Mouse (Mus musculus) hindbrain, embryonic 11.5 days (tissue): Measurements from ENCODE around the gene Olfr221. TPM values are rescaled to one million over a fixed set of nuclear protein-coding genes. Genes with fewer than 3 reads are reported as not detected.
A peak's percentile ranks its signal among the peaks of the same experiment; 100 is the strongest.

ENCODE experiments used
- ATAC-seq: fragments of 200-750 bp; cut with Nextera tagmentation; 2 replicates; pipeline ENCODE4 v1.8.0; 2017; ENCODE audit warnings: mild to moderate bottlenecking, moderate TSS enrichment, moderate library complexity; ENCODE audit not compliant: low FRiP score
- DNase-seq: peaks from one replicate; pipeline ENCODE4 v3.0.0-alpha.2; 2015; ENCODE audit warnings: low spot score
- H3K27ac ChIP-seq: fragments of 300-500 bp; sonication (generic); 2 replicates; pipeline ENCODE4 v1.5.1; 2014; ENCODE audit warnings: mild to moderate bottlenecking, low read depth, low read length
- H3K27me3 ChIP-seq: fragments of 300-500 bp; sonication (generic); 2 replicates; pipeline ENCODE4 v1.6.1; 2014; ENCODE audit warnings: mild to moderate bottlenecking, low read length, moderate library complexity, mixed read lengths; ENCODE audit not compliant: control insufficient read depth, insufficient read depth
- H3K36me3 ChIP-seq: fragments of 300-500 bp; sonication (generic); 2 replicates; pipeline ENCODE4 v1.6.1; 2014; ENCODE audit warnings: mild to moderate bottlenecking, low read length, moderate library complexity, mixed read lengths; ENCODE audit not compliant: control insufficient read depth, insufficient read depth
- H3K4me1 ChIP-seq: fragments of 300-500 bp; sonication (generic); replicated peaks from 2 replicates; pipeline ENCODE4 v1.6.1; 2014; ENCODE audit warnings: low read length, mixed read lengths; ENCODE audit not compliant: control insufficient read depth, insufficient read depth
- H3K4me2 ChIP-seq: fragments of 300-500 bp; sonication (generic); replicated peaks from 2 replicates; pipeline ENCODE4 v1.6.1; 2014; ENCODE audit warnings: mild to moderate bottlenecking, low read depth, low read length
- H3K4me3 ChIP-seq: fragments of 300-500 bp; sonication (generic); 2 replicates; pipeline ENCODE4 v1.5.1; 2014; ENCODE audit warnings: low read depth, low read length
- H3K9ac ChIP-seq: fragments of 300-500 bp; sonication (generic); 2 replicates; pipeline ENCODE4 v1.6.1; 2014; ENCODE audit warnings: low read depth, low read length
- H3K9me3 ChIP-seq: fragments of 300-500 bp; sonication (generic); 2 replicates; pipeline ENCODE4 v1.6.1; 2016; ENCODE audit warnings: low read length; ENCODE audit not compliant: control insufficient read depth
- WGBS: fragments of 180-500 bp; shearing (Covaris S2); extraction: QIAGEN DNeasy Blood & Tissue Kit; methylation state at CpG from one replicate; pipeline ENCODE4 v1.1.7; 2014; 5-methylcytosine and 5-hydroxymethylcytosine counted together
- polyA plus RNA-seq: library from polyadenylated mRNA; unstranded; fragments of >200 nt; fragmentation: Nextera tagmentation; extraction: Ambion mirVana; gene quantifications from 2 replicates; pipeline ENCODE4 v1.2.1, GENCODE M21; 2014

Gene Olfr221
- polyA plus RNA-seq, 1 experiment from 2014 or later, result not detected

GRCm38 (mm10) chr14:52016625-52017405 lies 25.4 kb downstream of the Olfr221 start:
- no peak overlapping the region for H3K4me3 ChIP-seq
- H3K27me3 ChIP-seq, result no peaks in the 10 kb centered on the region
- H3K36me3 ChIP-seq, result no peaks in the 10 kb centered on the region
- peak overlapping the region; percentile 15; the same call in 1 of the 2 replicates for H3K9ac ChIP-seq
- no peak overlapping the region for H3K4me2 ChIP-seq
- ATAC-seq, result no peak
- peaks cover 16% of the 10 kb centered on the region for H3K4me1 ChIP-seq
- whole genome bisulfite sequencing, result 72% methylated on average over 13 of the region's 13 CpGs
- DNase-seq, result no peak
- peak overlapping the region; percentile 24; the same call in 1 of the 2 replicates for H3K27ac ChIP-seq
- no peaks in the 10 kb centered on the region for H3K9me3 ChIP-seq

DNA sequence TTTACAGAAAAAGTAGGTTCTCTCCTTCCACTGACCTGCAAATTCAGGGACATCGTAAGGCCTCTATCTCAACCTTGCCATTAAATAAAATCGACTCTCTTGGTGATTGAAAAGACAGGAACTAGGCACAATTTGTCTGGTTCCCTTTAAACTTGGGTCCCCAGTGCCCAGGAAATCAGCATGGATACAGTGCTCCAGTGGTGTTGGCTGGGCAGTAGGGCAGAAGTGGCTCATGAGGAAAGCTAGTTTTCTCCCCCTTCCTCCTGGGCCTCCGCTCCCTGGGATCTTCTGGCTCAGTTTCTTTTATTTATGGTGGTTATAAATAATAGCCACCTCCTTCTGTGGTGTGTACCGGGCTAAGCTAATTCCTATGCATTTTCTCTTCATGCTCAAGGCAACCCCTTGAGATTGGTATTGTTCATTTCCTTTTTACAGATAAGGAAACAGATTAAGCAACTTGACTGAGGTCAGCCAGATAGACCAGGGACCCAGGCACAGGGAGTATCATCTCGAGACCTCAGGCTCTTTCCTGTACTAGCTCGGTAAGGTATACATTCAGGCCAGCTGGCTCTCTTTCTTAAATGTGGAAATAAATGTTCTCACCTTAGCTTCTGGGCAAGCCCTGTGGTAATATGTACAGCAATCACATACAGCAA lies 26.7 kb downstream of the Olfr221 start, which contains the start of gene Tmem253:
Tmem253 (plus strand) TSS at position 214 of the 656 bp plus-strand sequence.
- ATAC-seq (no peak), DNase-seq (no peak)
- Histone ChIP-seq H3K4me2 (peak within 1 kb of the TSS; percentile 71), H3K4me1 (peaks cover 21% of the 10 kb centered on the region), H3K4me3 (peak within 1 kb of the TSS; percentile 84), H3K9me3 (no peaks in the 10 kb centered on the region), H3K27me3 (no peaks in the 10 kb centered on the region), H3K36me3 (no peaks in the 10 kb centered on the region), H3K27ac (peak within 1 kb of the TSS; percentile 100), H3K9ac (peak within 1 kb of the TSS; percentile 98)
- 47% methylated on average over 6 of the region's 6 CpGs for WGBS

GRCm38 (mm10) chr14:52014761-52015311 lies 27.4 kb downstream of the Olfr221 start:
- peaks cover 22% of the 10 kb centered on the region for H3K4me1 ChIP-seq
- H3K4me2 ChIP-seq, result peak overlapping the region; percentile 71
- no peaks in the 10 kb centered on the region for H3K36me3 ChIP-seq
- peak overlapping the region; percentile 98 for H3K9ac ChIP-seq
- peak; percentile 41; the same call in 1 of the 2 replicates for ATAC-seq
- 2% methylated on average over 16 of the region's 28 CpGs for WGBS
- peak; percentile 74 for DNase-seq
- H3K4me3 ChIP-seq, result peak overlapping the region; percentile 84
- H3K9me3 ChIP-seq, result no peaks in the 10 kb centered on the region
- H3K27ac ChIP-seq, result peak overlapping the region; percentile 100
- H3K27me3 ChIP-seq, result no peaks in the 10 kb centered on the region

GRCm38 (mm10) chr14:52014271-52014760 lies 27.9 kb downstream of the Olfr221 start:
- H3K4me1 ChIP-seq, result peaks cover 27% of the 10 kb centered on the region
- WGBS, result no CpG with 5 or more reads among the region's 80 CpGs

GRCm38 (mm10) chr14:52013771-52014219 lies 28.5 kb downstream of the Olfr221 start:
- Histone ChIP-seq H3K4me1 (peaks cover 31% of the 10 kb centered on the region), H3K9me3 (no peaks in the 10 kb centered on the region), H3K27me3 (no peaks in the 10 kb centered on the region), H3K4me2 (peak overlapping the region; percentile 71), H3K27ac (peak overlapping the region; percentile 100), H3K4me3 (peak overlapping the region; percentile 84), H3K36me3 (no peaks in the 10 kb centered on the region), H3K9ac (peak overlapping the region; percentile 98)
- DNase-seq, result peak; percentile 74
- ATAC-seq, result peak; percentile 2; the same call in 1 of the 2 replicates
- WGBS, result 3% methylated on average over 12 of the region's 24 CpGs

More at GRCm38 (mm10) chr14:52014271-52014760, 27.9 kb downstream of the Olfr221 start:
- peak overlapping the region; percentile 84 for H3K4me3 ChIP-seq
- H3K36me3 ChIP-seq, result no peaks in the 10 kb centered on the region
- H3K9me3 ChIP-seq, result no peaks in the 10 kb centered on the region
- no peaks in the 10 kb centered on the region for H3K27me3 ChIP-seq
- peak overlapping the region; percentile 100 for H3K27ac ChIP-seq
- peak overlapping the region; percentile 71 for H3K4me2 ChIP-seq
- H3K9ac ChIP-seq, result peak overlapping the region; percentile 98
- peak; percentile 10 for ATAC-seq
- DNase-seq, result no peak

GRCm38 (mm10) chr14:52013021-52013610 lies 29.1 kb downstream of the Olfr221 start:
- peaks cover 32% of the 10 kb centered on the region for H3K4me1 ChIP-seq
- peak overlapping the region; percentile 100 for H3K27ac ChIP-seq
- no peak for ATAC-seq
- no peaks in the 10 kb centered on the region for H3K9me3 ChIP-seq
- DNase-seq, result no peak
- WGBS, result 32% methylated on average over 8 of the region's 8 CpGs
- peak overlapping the region; percentile 71 for H3K4me2 ChIP-seq
- H3K4me3 ChIP-seq, result peak overlapping the region; percentile 84
- no peaks in the 10 kb centered on the region for H3K27me3 ChIP-seq
- H3K9ac ChIP-seq, result peak overlapping the region; percentile 98
- H3K36me3 ChIP-seq, result peaks cover 3% of the 10 kb centered on the region

DNA sequence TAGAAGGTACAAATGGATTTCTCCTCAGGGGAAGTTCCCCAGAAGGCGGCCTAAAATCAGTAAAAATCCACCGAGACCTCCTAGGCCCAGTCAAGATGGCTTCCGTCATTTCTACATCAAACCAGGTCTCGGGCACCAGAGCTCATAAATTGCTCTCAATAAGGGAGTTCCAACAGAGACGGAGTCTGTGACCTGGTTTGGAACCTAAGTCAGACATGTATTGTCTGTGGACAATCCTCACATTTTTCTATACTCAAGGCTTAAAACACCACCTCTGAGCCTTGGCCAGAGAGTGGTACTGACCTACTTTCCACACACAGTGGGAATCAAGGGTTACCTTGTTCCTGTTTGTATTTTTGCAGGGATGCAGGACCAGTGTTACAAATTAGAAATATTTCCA lies 29.7 kb downstream of the Olfr221 start:
- 50% methylated on average over 5 of the region's 5 CpGs for WGBS
- Histone ChIP-seq H3K4me3 (peak overlapping the region; percentile 84), H3K27me3 (no peaks in the 10 kb centered on the region), H3K4me2 (peak overlapping the region; percentile 71), H3K27ac (peak overlapping the region; percentile 100), H3K36me3 (peaks cover 3% of the 10 kb centered on the region), H3K4me1 (peaks cover 34% of the 10 kb centered on the region), H3K9ac (peak overlapping the region; percentile 98; the same call in 1 of the 2 replicates), H3K9me3 (no peaks in the 10 kb centered on the region)
- no peak for ATAC-seq
- no peak for DNase-seq

GRCm38 (mm10) chr14:52012085-52012484 lies 30.2 kb downstream of the Olfr221 start:
- H3K36me3 ChIP-seq, result peaks cover 6% of the 10 kb centered on the region
- ATAC-seq (no peak), DNase-seq (no peak)
- 72% methylated on average over 4 of the region's 4 CpGs for WGBS
- H3K4me3 ChIP-seq, result 0 out of 2 replicates have a peak overlapping the region, but pooled peaks have one; percentile 84
- no peaks in the 10 kb centered on the region for H3K27me3 ChIP-seq
- peak overlapping the region; percentile 98; the same call in 1 of the 2 replicates for H3K9ac ChIP-seq
- no peaks in the 10 kb centered on the region for H3K9me3 ChIP-seq
- H3K4me2 ChIP-seq, result peak overlapping the region; percentile 71
- H3K4me1 ChIP-seq, result peaks cover 33% of the 10 kb centered on the region
- peak overlapping the region; percentile 100 for H3K27ac ChIP-seq
